Mouse (Mus musculus): ENCODE results near the gene Arl14ep.
A peak's percentile ranks its signal among the peaks of the same experiment; 100 is the strongest.

Gene Arl14ep

GRCm38 (mm10) chr2:106942451-106942850 lies 31.8 kb downstream of the Arl14ep start:
- no peak for DNase-seq

DNA sequence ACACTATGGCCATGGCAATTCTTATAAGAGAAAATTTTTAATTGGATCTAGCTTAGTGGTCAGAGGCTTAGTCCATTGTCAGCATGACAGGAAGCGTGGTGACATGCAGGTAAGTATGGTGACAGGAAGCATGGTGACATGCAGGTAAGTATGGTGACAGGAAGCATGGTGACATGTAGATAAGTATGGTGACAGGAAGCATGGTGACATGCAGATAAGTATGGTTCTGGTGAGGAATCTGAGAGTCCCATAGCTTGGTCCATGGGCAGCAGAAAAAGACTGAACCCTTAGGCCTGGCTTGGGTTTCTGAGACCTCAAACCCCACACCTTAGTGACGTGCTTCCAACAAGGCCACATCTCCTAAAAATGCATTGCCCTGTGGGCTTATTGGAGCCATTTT lies 38.5 kb downstream of the Arl14ep start:
- no peak for DNase-seq

DNA sequence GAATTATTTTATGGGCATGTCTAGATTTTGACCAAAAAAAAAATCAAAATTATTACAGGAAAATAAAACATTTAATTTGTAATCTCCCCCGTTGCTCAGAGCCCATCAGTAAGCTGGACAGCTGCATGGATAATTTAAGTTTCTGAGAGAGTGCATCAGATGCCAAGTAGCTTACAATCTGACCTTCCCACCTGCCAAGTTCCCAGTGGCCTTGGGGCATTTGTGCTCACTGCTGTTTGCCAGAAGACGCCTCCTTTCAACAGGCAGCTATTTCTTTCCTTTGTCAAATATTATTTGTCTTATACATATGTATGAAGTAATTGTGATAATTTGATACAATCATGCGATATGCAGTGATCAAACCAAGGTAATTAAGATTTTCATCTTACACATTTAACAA lies 44.3 kb downstream of the Arl14ep start:
- DNase-seq = peak; percentile 30
